Mouse (Mus musculus): ENCODE results near the gene Morc3. TPM values are rescaled to one million over a fixed set of nuclear protein-coding genes. Genes with fewer than 3 reads are reported as not detected.
A peak's percentile ranks its signal among the peaks of the same experiment; 100 is the strongest.
"Not testable (repeated sequence)": the region's sequence is repeated elsewhere in the genome, so short reads cannot be mapped to it uniquely, and the experiment has no call there.

Gene Morc3
- polyA plus RNA-seq, 1 experiment from 2014 or later = 28.7 TPM

DNA sequence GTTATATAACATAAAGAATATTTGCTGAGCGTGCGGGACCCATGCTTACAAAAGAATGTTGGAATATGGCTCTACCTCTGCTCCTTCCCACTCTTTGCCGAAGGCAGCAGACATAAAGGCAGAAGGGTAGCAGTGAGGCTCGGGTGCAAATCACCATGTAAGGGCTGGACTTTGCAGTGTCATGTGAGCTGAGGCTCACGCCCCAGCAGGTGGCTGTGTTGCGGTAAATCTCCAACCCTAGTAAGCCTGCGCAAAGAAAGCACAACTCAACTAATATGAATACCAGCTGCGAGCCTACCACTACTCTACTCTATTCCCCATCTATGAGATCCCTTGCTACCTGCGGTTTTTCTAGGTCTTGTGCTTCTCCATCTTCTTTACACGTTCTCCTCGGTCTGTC, 5.9 kb upstream of the Morc3 start:
- H3K9me3 ChIP-seq (ENCODE audit: control insufficient read depth, low read length) = peaks cover 10% of the 10 kb centered on the region; the same call in 1 of the 2 replicates

DNA sequence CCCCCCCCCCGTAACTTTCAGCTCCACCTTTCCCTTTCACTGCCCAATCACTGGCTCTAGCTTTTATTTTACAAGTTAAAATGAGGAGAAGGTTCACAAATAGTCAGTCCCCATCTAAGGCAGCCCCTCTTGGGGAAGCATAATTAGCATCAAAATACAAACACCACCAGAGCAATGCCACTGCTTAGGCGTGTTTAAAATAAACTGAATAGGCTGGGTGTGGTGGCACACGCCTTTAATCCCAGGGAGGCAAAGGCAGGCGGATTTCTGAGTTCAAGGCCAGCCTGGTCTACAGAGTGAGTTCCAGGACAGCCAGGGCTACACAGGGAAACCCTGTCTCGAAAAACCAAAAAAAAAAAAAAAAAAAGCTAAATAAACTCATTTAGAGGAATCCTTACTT, 5.4 kb upstream of the Morc3 start:
- peaks cover 10% of the 10 kb centered on the region; the same call in 1 of the 2 replicates for H3K9me3 ChIP-seq (ENCODE audit: control insufficient read depth, low read length)
- H3K27me3 ChIP-seq (replicated peaks; ENCODE audit: control insufficient read depth, insufficient read depth, low read length); H3K4me3 ChIP-seq (ENCODE audit: low read length); H3K4me2 ChIP-seq (ENCODE audit: low read length); H3K4me1 ChIP-seq (ENCODE audit: control insufficient read depth, insufficient read depth, low read depth, low read length); H3K36me3 ChIP-seq (ENCODE audit: control insufficient read depth, insufficient read depth, low read length); ATAC-seq; H3K9ac ChIP-seq (ENCODE audit: low read depth, low read length); H3K27ac ChIP-seq (ENCODE audit: low read depth, low read length): not testable (repeated sequence)
- WGBS = 35% methylated on average over 5 of the region's 5 CpGs

More for the DNA sequence above, 5.9 kb upstream of the Morc3 start:
- Histone ChIP-seq H3K4me2 (ENCODE audit: low read length) (no peak overlapping the region), H3K27me3 (replicated peaks; ENCODE audit: control insufficient read depth, insufficient read depth, low read length) (no peaks in the 10 kb centered on the region), H3K27ac (ENCODE audit: low read depth, low read length) (no peak overlapping the region), H3K4me3 (ENCODE audit: low read length) (no peak overlapping the region), H3K9ac (ENCODE audit: low read depth, low read length) (no peak overlapping the region), H3K36me3 (ENCODE audit: control insufficient read depth, insufficient read depth, low read length) (no peaks in the 10 kb centered on the region), H3K4me1 (ENCODE audit: control insufficient read depth, insufficient read depth, low read depth, low read length) (no peaks in the 10 kb centered on the region)
- 63% methylated on average over 10 of the region's 11 CpGs for WGBS
- no peak for ATAC-seq

DNA sequence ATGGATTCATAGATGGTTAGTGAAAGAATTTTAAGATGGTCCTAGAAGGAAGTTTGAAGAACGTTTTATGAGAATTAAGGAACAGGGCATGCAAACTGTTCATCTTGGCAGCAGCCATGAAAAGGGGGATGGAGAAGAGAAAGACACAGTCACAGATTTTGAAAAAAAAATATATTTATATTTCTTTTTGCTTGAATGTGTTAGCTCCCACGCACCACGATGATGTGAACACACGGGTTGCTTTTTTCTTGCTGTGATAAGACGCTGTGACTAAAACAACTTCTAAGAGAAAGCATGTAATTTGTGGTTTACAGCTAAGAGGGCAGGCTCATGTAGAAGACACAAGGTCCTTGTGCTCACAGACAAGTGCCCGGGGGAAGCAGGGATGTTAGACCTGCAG, 5.0 kb upstream of the Morc3 start:
- no peak overlapping the region for H3K4me2 ChIP-seq (ENCODE audit: low read length)
- H3K27me3 ChIP-seq (replicated peaks; ENCODE audit: control insufficient read depth, insufficient read depth, low read length) = no peaks in the 10 kb centered on the region
- H3K9me3 ChIP-seq (ENCODE audit: control insufficient read depth, low read length) = peaks cover 10% of the 10 kb centered on the region; the same call in 1 of the 2 replicates
- no peak overlapping the region for H3K4me3 ChIP-seq (ENCODE audit: low read length)
- WGBS = 90% methylated on average over 6 of the region's 6 CpGs
- ATAC-seq = no peak
- no peak overlapping the region for H3K27ac ChIP-seq (ENCODE audit: low read depth, low read length)
- no peaks in the 10 kb centered on the region for H3K36me3 ChIP-seq (ENCODE audit: control insufficient read depth, insufficient read depth, low read length)
- no peaks in the 10 kb centered on the region for H3K4me1 ChIP-seq (ENCODE audit: control insufficient read depth, insufficient read depth, low read depth, low read length)
- no peak overlapping the region for H3K9ac ChIP-seq (ENCODE audit: low read depth, low read length)

DNA sequence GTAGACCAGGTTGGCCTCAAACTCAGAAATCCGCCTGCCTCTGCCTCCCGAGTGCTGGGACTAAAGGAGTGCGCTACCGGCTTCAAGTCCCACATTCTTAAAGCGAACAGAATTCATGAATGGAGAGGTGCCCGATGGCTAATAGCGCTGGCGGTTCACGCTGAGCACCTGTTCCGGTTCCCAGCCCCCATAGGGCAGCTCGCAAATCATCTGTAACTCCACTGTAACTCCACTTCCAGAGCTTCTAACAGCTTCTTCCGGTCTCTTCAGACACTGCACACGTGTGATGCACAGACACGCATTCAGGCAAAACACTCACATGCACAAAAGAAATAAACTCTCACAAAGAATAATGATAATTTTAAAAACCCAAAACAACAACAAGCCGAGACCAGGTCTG, 2.4 kb upstream of the Morc3 start:
- no peak for ATAC-seq
- H3K9me3 ChIP-seq (ENCODE audit: control insufficient read depth, low read length) = peaks cover 5% of the 10 kb centered on the region; the same call in 1 of the 2 replicates
- H3K27me3 ChIP-seq (replicated peaks; ENCODE audit: control insufficient read depth, insufficient read depth, low read length) = no peaks in the 10 kb centered on the region
- H3K27ac ChIP-seq (ENCODE audit: low read depth, low read length) = no peak overlapping the region
- H3K4me1 ChIP-seq (ENCODE audit: control insufficient read depth, insufficient read depth, low read depth, low read length) = peaks cover 10% of the 10 kb centered on the region
- 96% methylated on average over 15 of the region's 15 CpGs for WGBS
- no peak overlapping the region for H3K4me2 ChIP-seq (ENCODE audit: low read length)
- no peaks in the 10 kb centered on the region for H3K36me3 ChIP-seq (ENCODE audit: control insufficient read depth, insufficient read depth, low read length)
- H3K9ac ChIP-seq (ENCODE audit: low read depth, low read length) = no peak overlapping the region
- no peak overlapping the region for H3K4me3 ChIP-seq (ENCODE audit: low read length)

DNA sequence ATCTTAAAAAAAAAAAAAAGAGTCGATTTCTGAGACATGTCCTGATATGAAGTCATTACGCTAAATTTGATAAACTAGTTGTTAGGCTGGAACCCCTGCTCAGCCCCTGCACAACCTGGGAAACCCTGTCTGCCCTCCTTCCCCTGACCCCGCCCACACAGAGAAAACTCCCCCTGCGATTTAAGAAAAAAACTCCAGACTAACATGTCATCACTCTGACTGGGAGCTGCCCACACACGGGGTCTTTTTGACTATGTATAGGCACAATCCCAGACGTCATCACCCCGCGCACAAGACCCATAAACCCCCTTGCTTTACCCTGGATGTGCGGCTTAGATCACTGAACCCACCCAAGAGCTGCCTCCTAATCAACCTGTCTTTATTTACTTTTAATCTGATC, 1.9 kb upstream of the Morc3 start:
- ATAC-seq = no peak
- WGBS = 85% methylated on average over 9 of the region's 9 CpGs

DNA sequence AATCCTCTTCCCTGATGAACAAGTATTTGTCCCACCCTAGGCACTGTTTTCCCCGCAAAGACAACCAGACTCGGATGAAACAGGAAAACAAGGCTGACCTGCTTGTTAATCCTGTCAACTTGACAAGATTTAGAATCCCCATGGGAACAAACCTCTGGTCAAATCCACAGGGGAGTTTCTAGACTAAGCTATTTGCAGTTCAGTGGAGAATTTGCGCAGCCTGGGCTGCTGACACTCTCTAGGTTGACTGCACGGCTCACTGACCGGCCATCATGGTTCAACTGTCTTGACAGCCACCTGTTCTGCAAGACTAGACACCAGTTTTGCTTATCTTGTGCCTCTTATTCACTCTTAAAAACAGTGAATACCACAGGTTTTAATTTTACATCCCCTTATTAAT, 1.0 kb upstream of the Morc3 start:
- Histone ChIP-seq H3K4me1 (ENCODE audit: control insufficient read depth, insufficient read depth, low read depth, low read length) (peaks cover 10% of the 10 kb centered on the region), H3K9me3 (ENCODE audit: control insufficient read depth, low read length) (peaks cover 2% of the 10 kb centered on the region; the same call in 1 of the 2 replicates), H3K27me3 (replicated peaks; ENCODE audit: control insufficient read depth, insufficient read depth, low read length) (no peaks in the 10 kb centered on the region), H3K36me3 (ENCODE audit: control insufficient read depth, insufficient read depth, low read length) (no peaks in the 10 kb centered on the region), H3K4me2 (ENCODE audit: low read length) (no peak overlapping the region), H3K4me3 (ENCODE audit: low read length) (no peak overlapping the region), H3K27ac (ENCODE audit: low read depth, low read length) (no peak overlapping the region), H3K9ac (ENCODE audit: low read depth, low read length) (no peak overlapping the region)
- ATAC-seq = no peak
- 77% methylated on average over 5 of the region's 5 CpGs for WGBS

More for the DNA sequence above, 1.9 kb upstream of the Morc3 start:
- H3K4me3 ChIP-seq (ENCODE audit: low read length) = no peak overlapping the region
- no peaks in the 10 kb centered on the region for H3K36me3 ChIP-seq (ENCODE audit: control insufficient read depth, insufficient read depth, low read length)
- no peak overlapping the region for H3K27ac ChIP-seq (ENCODE audit: low read depth, low read length)
- no peaks in the 10 kb centered on the region for H3K27me3 ChIP-seq (replicated peaks; ENCODE audit: control insufficient read depth, insufficient read depth, low read length)
- peaks cover 10% of the 10 kb centered on the region for H3K4me1 ChIP-seq (ENCODE audit: control insufficient read depth, insufficient read depth, low read depth, low read length)
- H3K4me2 ChIP-seq (ENCODE audit: low read length) = no peak overlapping the region
- H3K9me3 ChIP-seq (ENCODE audit: control insufficient read depth, low read length) = peaks cover 2% of the 10 kb centered on the region; the same call in 1 of the 2 replicates
- H3K9ac ChIP-seq (ENCODE audit: low read depth, low read length) = no peak overlapping the region

DNA sequence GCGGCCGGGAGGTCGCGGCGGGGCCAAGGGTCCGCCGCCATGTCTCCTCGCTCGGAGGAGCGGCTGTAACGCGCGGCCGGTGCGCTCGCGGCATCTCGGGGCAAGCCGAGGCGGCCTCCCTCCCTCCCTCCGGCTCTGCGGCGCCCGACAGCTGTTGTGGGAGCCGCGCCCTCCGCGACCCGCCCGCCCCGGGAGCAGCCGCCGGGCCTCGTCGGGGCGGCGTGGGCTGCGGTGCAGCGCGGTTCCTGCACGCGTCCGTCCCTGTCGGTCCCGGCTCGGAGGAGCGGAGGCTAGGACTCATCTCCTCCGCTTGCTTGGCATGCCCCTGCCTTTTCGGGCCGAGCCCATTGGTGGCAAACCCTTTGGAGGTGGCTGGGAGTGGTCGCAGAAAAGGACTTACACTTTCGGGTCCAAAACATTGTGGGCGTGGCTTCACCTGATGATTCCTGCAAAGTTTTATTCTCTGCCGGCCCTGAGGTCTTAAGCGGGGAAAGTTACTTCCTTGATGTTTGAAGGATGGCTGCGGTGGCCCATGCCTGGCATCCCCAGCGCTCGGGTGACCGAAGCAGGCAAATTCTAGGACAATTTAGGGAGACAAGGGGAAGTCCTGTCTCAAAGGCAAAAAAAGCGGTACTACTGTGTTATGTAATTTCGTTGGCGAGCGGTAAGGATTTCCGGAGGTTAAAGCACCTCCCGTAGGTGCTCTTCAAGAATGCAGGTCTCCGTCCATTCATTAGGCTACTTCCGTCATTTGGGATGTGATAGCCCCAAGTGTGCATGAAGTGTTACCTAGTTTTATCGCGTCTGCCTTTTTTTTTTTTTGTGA, 743 bp downstream of the Morc3 start:
- H3K36me3 ChIP-seq (ENCODE audit: control insufficient read depth, insufficient read depth, low read length) = no peaks in the 10 kb centered on the region
- under 1% methylated on average over 48 of the region's 69 CpGs for WGBS
- H3K27ac ChIP-seq (ENCODE audit: low read depth, low read length) = peak overlapping the region; percentile 96
- peak overlapping the region; percentile 92 for H3K4me2 ChIP-seq (ENCODE audit: low read length)
- H3K9me3 ChIP-seq (ENCODE audit: control insufficient read depth, low read length) = peaks cover 2% of the 10 kb centered on the region; the same call in 1 of the 2 replicates
- no peaks in the 10 kb centered on the region for H3K27me3 ChIP-seq (replicated peaks; ENCODE audit: control insufficient read depth, insufficient read depth, low read length)
- H3K4me3 ChIP-seq (ENCODE audit: low read length) = peak overlapping the region; percentile 98
- ATAC-seq = no peak; the same call in 1 of the 2 replicates
- H3K9ac ChIP-seq (ENCODE audit: low read depth, low read length) = peak overlapping the region; percentile 99
- H3K4me1 ChIP-seq (ENCODE audit: control insufficient read depth, insufficient read depth, low read depth, low read length) = peaks cover 10% of the 10 kb centered on the region

DNA sequence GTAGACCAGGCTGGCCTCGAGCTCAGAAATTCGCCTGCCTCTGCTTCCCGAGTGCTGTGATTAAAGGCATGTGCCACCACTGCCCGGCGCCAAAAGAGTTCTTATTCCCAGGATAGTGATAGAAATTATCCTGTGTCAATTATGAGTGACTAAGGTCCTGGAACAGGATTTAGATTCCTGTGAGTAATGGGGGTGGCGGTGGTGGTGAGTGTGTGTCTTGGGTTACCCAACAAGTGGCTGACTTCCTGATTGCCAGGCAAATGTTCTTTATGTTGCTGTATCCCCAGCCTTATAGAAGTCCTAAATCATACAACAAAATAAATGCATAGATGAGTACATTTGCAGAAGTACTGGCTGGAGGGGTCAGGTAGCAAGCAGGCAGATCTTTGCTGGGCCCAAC, 1.6 kb downstream of the Morc3 start:
- no peak overlapping the region for H3K27ac ChIP-seq (ENCODE audit: low read depth, low read length)
- WGBS = 91% methylated on average over 6 of the region's 6 CpGs
- peak overlapping the region; percentile 98; the same call in 1 of the 2 replicates for H3K4me3 ChIP-seq (ENCODE audit: low read length)
- no peaks in the 10 kb centered on the region for H3K27me3 ChIP-seq (replicated peaks; ENCODE audit: control insufficient read depth, insufficient read depth, low read length)
- H3K9me3 ChIP-seq (ENCODE audit: control insufficient read depth, low read length) = no peaks in the 10 kb centered on the region
- H3K4me1 ChIP-seq (ENCODE audit: control insufficient read depth, insufficient read depth, low read depth, low read length) = peaks cover 10% of the 10 kb centered on the region
- no peak overlapping the region for H3K9ac ChIP-seq (ENCODE audit: low read depth, low read length)
- ATAC-seq = no peak
- no peaks in the 10 kb centered on the region for H3K36me3 ChIP-seq (ENCODE audit: control insufficient read depth, insufficient read depth, low read length)
- peak overlapping the region; percentile 92 for H3K4me2 ChIP-seq (ENCODE audit: low read length)

DNA sequence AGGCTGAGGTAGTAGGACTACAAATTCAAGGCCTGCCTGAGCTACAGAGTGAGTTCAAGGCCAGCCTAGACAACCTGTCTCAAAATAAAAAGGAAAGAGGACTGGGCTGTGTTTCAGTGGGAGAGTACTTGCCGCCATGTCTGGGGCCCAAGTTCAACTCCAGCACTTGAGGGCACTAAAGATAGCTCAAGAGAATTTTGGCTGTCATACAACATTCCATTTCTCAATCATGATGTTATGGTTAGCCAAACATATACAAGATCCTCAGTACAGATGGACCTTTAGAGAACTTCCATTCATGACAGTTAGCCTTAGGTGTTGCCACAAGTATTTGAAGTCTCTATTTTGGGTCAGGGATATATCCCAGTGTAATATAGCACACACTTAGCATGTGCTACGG, 2.2 kb downstream of the Morc3 start:
- no peak for ATAC-seq
- H3K4me2 ChIP-seq (ENCODE audit: low read length) = no peak overlapping the region
- 89% methylated on average over 2 of the region's 2 CpGs for WGBS

More for the DNA sequence above, 2.2 kb downstream of the Morc3 start:
- Histone ChIP-seq H3K36me3 (ENCODE audit: control insufficient read depth, insufficient read depth, low read length) (0 out of 2 replicates have a peak, but pooled peaks cover 2% of the 10 kb centered on the region), H3K9me3 (ENCODE audit: control insufficient read depth, low read length) (no peaks in the 10 kb centered on the region), H3K4me3 (ENCODE audit: low read length) (no peak overlapping the region), H3K27me3 (replicated peaks; ENCODE audit: control insufficient read depth, insufficient read depth, low read length) (no peaks in the 10 kb centered on the region), H3K9ac (ENCODE audit: low read depth, low read length) (no peak overlapping the region), H3K4me1 (ENCODE audit: control insufficient read depth, insufficient read depth, low read depth, low read length) (peaks cover 10% of the 10 kb centered on the region), H3K27ac (ENCODE audit: low read depth, low read length) (no peak overlapping the region)

All from hindbrain, embryonic 16.5 days (tissue).